Mouse (Mus musculus) stomach, embryonic 14.5 days (tissue): ENCODE results near the gene Mob3a. TPM values are rescaled to one million over a fixed set of nuclear protein-coding genes. Genes with fewer than 3 reads are reported as not detected.
A peak's percentile ranks its signal among the peaks of the same experiment; 100 is the strongest.

Experiments used
- ATAC-seq: fragments of 200-750 bp; cut with Nextera tagmentation; 2 replicates; pipeline ENCODE4 v1.8.0; 2017; ENCODE audit warnings: low read depth, moderate TSS enrichment; ENCODE audit not compliant: insufficient number of reproducible peaks, insufficient read depth, low FRiP score
- H3K27ac ChIP-seq: fragments of 300-500 bp; sonication (generic); 2 replicates; pipeline ENCODE4 v1.5.1; 2014; ENCODE audit warnings: mild to moderate bottlenecking, low read length, moderate library complexity, mixed read lengths
- H3K27me3 ChIP-seq: fragments of 300-500 bp; sonication (generic); 2 replicates; pipeline ENCODE4 v1.6.1; 2014; ENCODE audit warnings: low read length, control low read depth, mixed read lengths; ENCODE audit not compliant: control insufficient read depth, insufficient read depth
- H3K36me3 ChIP-seq: fragments of 300-500 bp; sonication (generic); 2 replicates; pipeline ENCODE4 v1.6.1; 2014; ENCODE audit warnings: mild to moderate bottlenecking, control low read depth, low read length, moderate library complexity, mixed read lengths; ENCODE audit not compliant: control insufficient read depth, insufficient read depth
- H3K4me1 ChIP-seq: fragments of 300-500 bp; sonication (generic); 2 replicates; pipeline ENCODE4 v1.6.1; 2014; ENCODE audit warnings: low read length, control low read depth, mixed read lengths; ENCODE audit not compliant: control insufficient read depth, insufficient read depth
- H3K4me2 ChIP-seq: fragments of 300-500 bp; sonication (generic); replicated peaks from 2 replicates; pipeline ENCODE4 v1.6.1; 2014; ENCODE audit warnings: low read depth, low read length, control low read depth
- H3K4me3 ChIP-seq: fragments of 300-500 bp; sonication (generic); 2 replicates; pipeline ENCODE4 v1.5.1; 2014; ENCODE audit warnings: low read depth, low read length, control low read depth
- H3K9ac ChIP-seq: fragments of 300-500 bp; sonication (generic); replicated peaks from 2 replicates; pipeline ENCODE4 v1.6.1; 2014; ENCODE audit warnings: low read depth, mild to moderate bottlenecking, control low read depth, low read length, moderate library complexity, mixed read lengths
- H3K9me3 ChIP-seq: fragments of 300-500 bp; sonication (generic); 2 replicates; pipeline ENCODE4 v1.6.1; 2016; ENCODE audit warnings: low read depth, low read length, control low read depth; ENCODE audit not compliant: control insufficient read depth
- WGBS: fragments of 180-500 bp; shearing (Covaris S2); extraction: QIAGEN DNeasy Blood & Tissue Kit; methylation state at CpG from one replicate; pipeline ENCODE4 v1.1.7; 2014; 5-methylcytosine and 5-hydroxymethylcytosine counted together
- polyA plus RNA-seq: library from polyadenylated mRNA; unstranded; fragments of >200 nt; fragmentation: Nextera tagmentation; extraction: Ambion mirVana; gene quantifications from 2 replicates; pipeline ENCODE4 v1.2.1, GENCODE M21; 2014

Gene Mob3a
- polyA plus RNA-seq, 1 experiment from 2014 or later: 47.9 TPM

GRCm38 (mm10) chr10:80687850-80688249, 13.9 kb downstream of the Mob3a start:
- Histone ChIP-seq H3K27ac (no peak overlapping the region), H3K4me1 (no peaks in the 10 kb centered on the region), H3K36me3 (peaks cover 40% of the 10 kb centered on the region), H3K4me3 (no peak overlapping the region), H3K27me3 (no peaks in the 10 kb centered on the region), H3K4me2 (no peak overlapping the region), H3K9ac (no peak overlapping the region), H3K9me3 (no peaks in the 10 kb centered on the region)
- peak; percentile 83; the same call in 1 of the 2 replicates for ATAC-seq
- WGBS: 37% methylated on average over 5 of the region's 5 CpGs

- H3K9me3 ChIP-seq: no peaks in the 10 kb centered on the region
- no peaks in the 10 kb centered on the region for H3K4me1 ChIP-seq
- H3K4me2 ChIP-seq: no peak overlapping the region
- H3K27ac ChIP-seq: no peak overlapping the region
- ATAC-seq: no peak
- no peaks in the 10 kb centered on the region for H3K27me3 ChIP-seq
- WGBS: 92% methylated on average over 3 of the region's 3 CpGs
- H3K9ac ChIP-seq: no peak overlapping the region
- H3K36me3 ChIP-seq: peaks cover 40% of the 10 kb centered on the region
- H3K4me3 ChIP-seq: no peak overlapping the region
Observed at GRCm38 (mm10) chr10:80686617-80687016, 15.2 kb downstream of the Mob3a start.

- no peaks in the 10 kb centered on the region for H3K27me3 ChIP-seq
- H3K4me3 ChIP-seq: no peak overlapping the region
- WGBS: 77% methylated on average over 4 of the region's 4 CpGs
- H3K36me3 ChIP-seq: peaks cover 29% of the 10 kb centered on the region
- H3K4me2 ChIP-seq: no peak overlapping the region
- H3K27ac ChIP-seq: no peak overlapping the region
- no peaks in the 10 kb centered on the region for H3K4me1 ChIP-seq
- ATAC-seq: no peak
- no peak overlapping the region for H3K9ac ChIP-seq
- no peaks in the 10 kb centered on the region for H3K9me3 ChIP-seq
Observed at GRCm38 (mm10) chr10:80684984-80685383, 16.8 kb downstream of the Mob3a start.

GRCm38 (mm10) chr10:80684214-80684613, 17.6 kb downstream of the Mob3a start:
- H3K4me2 ChIP-seq: no peak overlapping the region
- 62% methylated on average over 6 of the region's 6 CpGs for WGBS
- H3K27me3 ChIP-seq: no peaks in the 10 kb centered on the region
- peaks cover 21% of the 10 kb centered on the region; the same call in 1 of the 2 replicates for H3K36me3 ChIP-seq
- no peak overlapping the region for H3K4me3 ChIP-seq
- 0 out of 2 replicates have a peak, but pooled peaks have one; percentile 38 for ATAC-seq
- peaks cover 2% of the 10 kb centered on the region; the same call in 1 of the 2 replicates for H3K4me1 ChIP-seq
- no peak overlapping the region for H3K27ac ChIP-seq
- no peaks in the 10 kb centered on the region for H3K9me3 ChIP-seq
- no peak overlapping the region for H3K9ac ChIP-seq

GRCm38 (mm10) chr10:80683647-80684046, 18.1 kb downstream of the Mob3a start:
- no peak for ATAC-seq
- WGBS: 97% methylated on average over 1 of the region's 1 CpGs

GRCm38 (mm10) chr10:80682003-80682402, 19.8 kb downstream of the Mob3a start:
- 95% methylated on average over 6 of the region's 6 CpGs for WGBS
- H3K4me1 ChIP-seq: peaks cover 24% of the 10 kb centered on the region

More at GRCm38 (mm10) chr10:80683647-80684046, 18.1 kb downstream of the Mob3a start:
- Histone ChIP-seq H3K9ac (no peak overlapping the region), H3K36me3 (peaks cover 21% of the 10 kb centered on the region; the same call in 1 of the 2 replicates), H3K27ac (no peak overlapping the region), H3K4me3 (no peak overlapping the region), H3K4me2 (no peak overlapping the region), H3K27me3 (no peaks in the 10 kb centered on the region), H3K9me3 (no peaks in the 10 kb centered on the region), H3K4me1 (peaks cover 8% of the 10 kb centered on the region; the same call in 1 of the 2 replicates)

GRCm38 (mm10) chr10:80680260-80680696, 21.5 kb downstream of the Mob3a start:
- H3K4me3 ChIP-seq: no peak overlapping the region
- H3K4me1 ChIP-seq: peaks cover 25% of the 10 kb centered on the region
- WGBS: 80% methylated on average over 2 of the region's 2 CpGs
- H3K9me3 ChIP-seq: no peaks in the 10 kb centered on the region
- no peak overlapping the region for H3K27ac ChIP-seq
- H3K9ac ChIP-seq: no peak overlapping the region
- H3K36me3 ChIP-seq: no peaks in the 10 kb centered on the region; the same call in 1 of the 2 replicates
- no peak overlapping the region for H3K4me2 ChIP-seq
- ATAC-seq: no peak
- no peaks in the 10 kb centered on the region for H3K27me3 ChIP-seq

More at GRCm38 (mm10) chr10:80682003-80682402, 19.8 kb downstream of the Mob3a start:
- Histone ChIP-seq H3K9ac (no peak overlapping the region), H3K36me3 (peaks cover 17% of the 10 kb centered on the region; the same call in 1 of the 2 replicates), H3K27ac (no peak overlapping the region), H3K4me2 (no peak overlapping the region), H3K9me3 (no peaks in the 10 kb centered on the region), H3K4me3 (no peak overlapping the region), H3K27me3 (no peaks in the 10 kb centered on the region)
- ATAC-seq: no peak

- Histone ChIP-seq H3K36me3 (no peaks in the 10 kb centered on the region; the same call in 1 of the 2 replicates), H3K9me3 (no peaks in the 10 kb centered on the region), H3K4me2 (no peak overlapping the region), H3K27me3 (no peaks in the 10 kb centered on the region), H3K4me1 (peaks cover 30% of the 10 kb centered on the region), H3K27ac (no peak overlapping the region; the same call in 1 of the 2 replicates), H3K9ac (no peak overlapping the region; the same call in 1 of the 2 replicates), H3K4me3 (no peak overlapping the region)
- no peak for ATAC-seq
- WGBS: 59% methylated on average over 9 of the region's 9 CpGs
Observed at GRCm38 (mm10) chr10:80679556-80680259, 22.1 kb downstream of the Mob3a start.
